Mouse (Mus musculus): ENCODE data around the gene Gdi2.

DNA sequence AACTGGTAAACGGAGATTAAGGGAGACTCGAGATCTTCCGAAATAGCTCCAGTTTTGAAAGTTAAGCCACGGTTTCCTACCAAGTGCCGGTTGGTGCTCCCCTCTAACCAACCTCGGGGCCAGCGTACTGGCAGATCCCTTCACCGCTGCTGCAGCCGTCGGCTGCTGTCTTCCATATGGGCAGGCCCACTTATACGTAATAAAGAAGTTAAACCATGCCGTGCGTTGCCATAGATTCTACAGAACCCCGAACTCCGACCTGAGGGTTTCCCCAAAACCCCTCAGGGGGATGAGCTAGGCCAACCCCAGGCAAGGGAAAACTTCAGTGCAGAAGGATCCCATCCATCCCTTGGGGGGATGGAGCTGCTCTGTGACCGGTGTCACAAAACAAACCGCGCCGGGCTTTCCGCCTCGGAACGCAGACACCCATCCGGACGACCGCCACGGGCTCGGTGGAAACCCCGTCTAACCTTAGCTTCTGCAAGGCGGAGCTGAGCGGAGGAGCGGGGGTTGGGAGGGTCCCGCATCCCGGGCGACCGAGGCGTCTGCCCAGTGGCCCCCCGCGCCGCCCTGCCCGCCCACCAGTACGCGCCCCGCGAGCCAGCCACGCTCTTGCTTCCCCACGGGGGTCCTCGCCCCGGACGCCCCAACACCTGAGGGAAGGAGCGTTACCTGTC is 72.4 kb downstream of the Gdi2 start:
- no peak for TF ChIP-seq CTCF (IDR thresholded peaks at IDR 0.05; ENCODE audit: low read depth)
- no peak for TF ChIP-seq EP300 (IDR thresholded peaks at IDR 0.05; ENCODE audit: low read depth)

Measured in liver, embryonic 14.5 days (tissue).